Mouse (Mus musculus): ENCODE results near the gene Nthl1. TPM values are rescaled to one million over a fixed set of nuclear protein-coding genes. Genes with fewer than 3 reads are reported as not detected.

Nthl1 gene
- total RNA-seq, 2 experiments from 2014 or later, result 3.3 to 4.7 TPM

GRCm38 (mm10) chr17:24686514-24686913 lies 54.0 kb downstream of the Nthl1 start:
- no peak for DNase-seq (ENCODE audit: extremely low spot score in 1 of 2, low spot score in 1 of 2)

DNA sequence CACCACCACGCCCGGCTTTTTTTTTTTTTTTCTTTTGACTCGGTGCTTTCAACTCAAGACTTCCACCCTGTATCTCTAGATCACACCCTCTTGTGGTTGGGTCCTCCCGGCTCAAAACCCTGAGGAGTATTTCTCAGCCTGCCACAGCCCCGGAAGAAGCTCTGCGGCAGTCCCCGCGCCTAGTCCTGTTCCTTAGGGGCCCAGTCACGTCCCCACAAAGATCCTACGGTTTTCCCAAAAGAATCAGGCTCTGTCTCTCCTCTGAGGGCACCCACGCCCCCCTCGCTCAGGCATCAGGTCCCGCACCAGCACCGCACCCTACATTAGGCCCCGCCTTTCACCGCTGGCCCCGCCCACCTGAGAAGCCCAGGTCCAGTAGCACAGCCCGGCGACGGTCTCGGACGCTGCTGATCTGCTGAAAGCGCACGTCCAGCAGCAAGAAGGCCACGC lies 54.7 kb downstream of the Nthl1 start:
- DNase-seq (ENCODE audit: extremely low spot score in 1 of 2, low spot score in 1 of 2), result no peak

- DNase-seq (ENCODE audit: extremely low spot score in 1 of 2, low spot score in 1 of 2), result no peak
Observed at GRCm38 (mm10) chr17:24687599-24687998, 55.1 kb downstream of the Nthl1 start.

Small RNA genes within 50 kb of the gene (microRNA-seq; reads per million reads assigned to microRNA genes)
- 8.5 to 9.6 reads per million in 2 experiments for gene Gm24589

Other genes with a start within 250 kb of the Nthl1 start
- 100 to 1,000 TPM; 117 to 120 TPM for gene Rnps1, start 218.1 kb upstream of the Nthl1 start, total RNA-seq (2021)
- 10 to 100 TPM; 23.3 to 26.9 TPM for gene Eci1, start 206.0 kb upstream of the Nthl1 start, total RNA-seq (2021)
- gene Dnase1l2, start 189.6 kb upstream of the Nthl1 start, total RNA-seq (2021), result 1 to 10 TPM; 6.0 to 7.8 TPM
- gene E4f1, start 162.4 kb upstream of the Nthl1 start, total RNA-seq (2021), result 10 to 100 TPM; 25.4 to 36.0 TPM
- 10 to 100 TPM; 61.5 to 74.6 TPM for gene Pgp, start 162.3 kb upstream of the Nthl1 start, total RNA-seq (2021)
- 1 to 10 TPM; 1.6 to 3.5 TPM for gene Bricd5, start 158.8 kb upstream of the Nthl1 start, total RNA-seq (2021)
- gene Mlst8, start 153.6 kb upstream of the Nthl1 start, total RNA-seq (2021), result 10 to 100 TPM; 38.1 to 40.1 TPM
- 100 to 1,000 TPM; 143 to 165 TPM for gene Caskin1, start 144.1 kb upstream of the Nthl1 start, total RNA-seq (2021)
- gene Traf7, start 104.7 kb upstream of the Nthl1 start, total RNA-seq (2021), result 10 to 100 TPM; 69.9 to 88.9 TPM
- 10 to 100 TPM; 65.1 to 72.1 TPM for gene Rab26, start 98.5 kb upstream of the Nthl1 start, total RNA-seq (2021)
- 10 to 100 TPM; 68.9 to 89.9 TPM for gene Pkd1, start 82.8 kb upstream of the Nthl1 start, total RNA-seq (2021)
- gene Tsc2, start 50 bp upstream of the Nthl1 start, total RNA-seq (2021), result 100 to 1,000 TPM; 150 to 186 TPM
- gene Slc9a3r2, start 17.6 kb downstream of the Nthl1 start, total RNA-seq (2021), result 10 to 100 TPM; 45.1 to 50.0 TPM
- 1 to 10 TPM; 2.1 to 2.9 TPM for gene Npw, start 25.8 kb downstream of the Nthl1 start, total RNA-seq (2021)
- 10 to 100 TPM; 36.9 to 40.0 TPM for gene Zfp598, start 37.0 kb downstream of the Nthl1 start, total RNA-seq (2021)
- 100 to 1,000 TPM; 160 to 178 TPM for gene Syngr3, start 57.3 kb downstream of the Nthl1 start, total RNA-seq (2021)
- gene Gfer, start 63.5 kb downstream of the Nthl1 start, total RNA-seq (2021), result 10 to 100 TPM; 18.6 to 19.2 TPM
- 1 to 10 TPM; 2.7 to 3.0 TPM for gene Noxo1, start 63.6 kb downstream of the Nthl1 start, total RNA-seq (2021)
- gene Tbl3, start 75.0 kb downstream of the Nthl1 start, total RNA-seq (2021), result 10 to 100 TPM; 27.7 to 29.8 TPM
- not detected for gene Rnf151, start 85.4 kb downstream of the Nthl1 start, total RNA-seq (2021)
- gene Rps2, start 85.4 kb downstream of the Nthl1 start, total RNA-seq (2021), result 100 to 1,000 TPM; 352 to 392 TPM
- 100 to 1,000 TPM; 201 to 234 TPM for gene Ndufb10, start 91.8 kb downstream of the Nthl1 start, total RNA-seq (2021)
- gene Rpl3l, start 95.1 kb downstream of the Nthl1 start, total RNA-seq (2021), result under 1 TPM in 1 of 2 experiments, not detected in 1; 0.20 TPM
- gene Msrb1, start 104.0 kb downstream of the Nthl1 start, total RNA-seq (2021), result 10 to 100 TPM; 40.5 to 46.2 TPM
- gene Hs3st6, start 120.3 kb downstream of the Nthl1 start, total RNA-seq (2021), result under 1 TPM; 0.26 to 0.37 TPM
- not detected for gene Meiob, start 171.6 kb downstream of the Nthl1 start, total RNA-seq (2021)
- 100 to 1,000 TPM; 127 to 136 TPM for gene Hagh, start 207.5 kb downstream of the Nthl1 start, total RNA-seq (2021)
- 10 to 100 TPM; 19.8 to 20.6 TPM for gene Fahd1, start 217.7 kb downstream of the Nthl1 start, total RNA-seq (2021)
- gene Igfals, start 233.3 kb downstream of the Nthl1 start, total RNA-seq (2021), result not detected

Data from layer of hippocampus, postnatal 25 days (tissue).